Mouse (Mus musculus) gastrocnemius, postnatal 25 days (tissue): ENCODE measurements around the gene Scgb1a1. TPM values are rescaled to one million over a fixed set of nuclear protein-coding genes. Genes with fewer than 3 reads are reported as not detected.
A peak's percentile ranks its signal among the peaks of the same experiment; 100 is the strongest.
"Not testable (repeated sequence)": the region's sequence is repeated elsewhere in the genome, so short reads cannot be mapped to it uniquely, and the experiment has no call there.

Source experiments
- DNase-seq: peaks from one replicate; pipeline ENCODE4 v3.0.0; 2022
- total RNA-seq, 2 experiments: library from RNA; stranded (reverse); gene quantifications; 1 replicate in 1 of 2; 2 replicates in 1 of 2; pipeline ENCODE4 v1.2.3; 2021

Gene Scgb1a1
- total RNA-seq, 2 experiments from 2014 or later: not detected

GRCm38 (mm10) chr19:9065621-9066561 lies 21.9 kb downstream of the Scgb1a1 start:
- no peak for DNase-seq

DNA sequence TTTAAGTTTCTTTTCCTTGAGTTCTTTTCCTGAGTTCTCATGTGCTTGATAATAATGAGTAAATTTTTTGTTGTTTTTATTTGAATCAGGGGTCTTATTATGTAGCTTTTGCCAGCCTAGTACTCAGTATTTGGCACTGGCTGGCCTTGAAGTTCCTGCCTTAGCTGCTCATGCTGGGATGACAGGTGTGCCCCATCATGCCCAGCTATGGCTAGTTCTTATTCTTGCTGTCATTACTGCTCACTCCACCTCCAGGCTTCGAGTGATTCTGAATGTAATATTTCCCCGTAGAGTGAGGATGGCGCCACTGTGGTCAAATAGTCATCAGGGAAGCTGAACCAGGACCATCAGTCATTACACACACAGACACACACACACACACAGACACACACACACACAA lies 23.9 kb downstream of the Scgb1a1 start:
- no peak for DNase-seq

DNA sequence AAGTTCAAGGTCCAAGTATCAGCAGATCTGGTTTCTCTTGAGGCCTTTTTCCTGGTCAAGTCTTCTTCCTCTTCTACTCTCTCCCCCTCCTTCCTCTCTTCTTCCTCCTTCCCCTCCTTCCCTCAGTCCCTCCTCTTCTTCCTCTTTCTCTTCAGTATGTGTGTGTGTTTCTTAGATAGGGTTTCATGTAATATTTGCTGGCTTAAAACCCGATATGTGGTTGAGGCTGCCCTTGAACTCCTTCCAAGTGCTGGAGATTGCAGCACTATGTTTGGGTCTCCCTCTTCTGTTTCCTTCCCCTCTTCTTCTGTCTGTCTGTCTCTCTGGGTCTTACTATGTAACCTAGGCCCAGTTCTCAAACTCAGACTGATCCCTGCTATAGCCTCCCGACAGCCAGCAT lies 24.9 kb downstream of the Scgb1a1 start:
- no peak for DNase-seq

DNA sequence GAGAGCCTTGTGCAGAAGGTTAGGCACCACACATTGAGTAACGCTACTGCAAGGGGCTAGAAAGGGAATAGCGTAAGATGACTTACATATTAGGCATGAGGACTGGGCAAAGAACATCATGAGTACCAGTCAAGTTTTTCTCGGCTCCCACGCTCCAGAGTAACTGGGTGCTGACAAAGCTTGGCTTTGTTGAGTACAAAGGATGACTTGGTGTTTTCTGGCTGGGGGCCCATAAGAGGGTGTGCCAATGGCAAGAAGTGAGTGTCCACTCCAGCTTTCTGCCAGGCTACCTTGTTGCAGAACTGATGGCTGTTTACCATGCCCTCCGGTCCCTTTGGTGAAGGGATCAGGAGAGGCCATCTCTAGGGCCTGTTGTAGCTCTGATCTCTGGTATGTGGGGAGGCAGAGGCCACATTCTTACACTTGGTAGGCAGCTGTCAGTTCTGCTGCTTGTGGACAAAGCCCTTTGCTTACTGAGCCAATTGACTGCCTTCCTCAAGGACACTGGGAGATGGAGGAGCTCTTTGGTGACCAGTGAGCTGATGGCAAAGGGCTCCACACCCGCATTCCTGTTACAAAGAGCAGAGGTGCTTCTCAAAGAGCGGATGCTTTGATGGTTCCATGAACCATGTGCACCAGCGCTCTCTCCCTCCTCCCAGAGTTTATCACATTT lies 26.4 kb downstream of the Scgb1a1 start:
- DNase-seq: no peak

DNA sequence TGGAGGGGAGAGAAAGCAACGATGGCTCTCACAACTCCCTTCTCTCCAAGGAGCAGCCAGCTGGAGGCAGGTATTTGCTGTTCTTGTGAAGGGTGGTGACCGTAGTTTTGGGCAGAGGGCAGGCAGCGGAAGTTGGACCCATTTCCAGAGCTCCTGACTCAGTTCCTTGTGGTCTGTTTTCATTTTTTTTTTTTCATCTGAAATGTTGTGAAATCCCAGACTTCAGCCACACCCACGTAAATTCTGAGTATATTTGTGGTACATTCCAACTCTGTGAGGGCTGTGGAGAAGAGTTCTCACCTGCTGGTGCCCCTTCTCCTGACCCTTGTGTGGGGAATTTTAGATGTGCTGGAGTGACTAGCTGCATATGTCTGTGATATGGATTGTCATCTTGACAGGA lies 27.7 kb downstream of the Scgb1a1 start:
- DNase-seq: no peak

DNA sequence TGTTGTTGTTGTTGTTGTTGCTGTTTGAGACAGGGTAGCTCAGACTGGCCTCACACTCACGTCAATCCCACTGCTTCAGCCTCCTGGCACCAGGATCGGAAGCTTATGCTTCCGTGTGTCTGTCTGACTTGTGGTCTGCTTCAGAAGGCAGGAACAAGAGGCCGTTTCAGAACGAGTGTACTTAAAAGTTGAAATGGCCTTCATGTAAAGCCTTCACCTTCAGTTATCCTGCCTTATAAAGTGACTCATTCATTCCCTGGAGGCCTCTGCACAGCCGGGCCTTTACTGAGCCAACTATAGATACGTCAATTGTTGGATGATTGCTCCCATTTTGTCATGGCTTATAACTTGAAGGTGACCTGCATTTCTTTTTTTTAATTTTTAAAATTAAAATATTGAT lies 28.4 kb downstream of the Scgb1a1 start:
- no peak for DNase-seq

- no peak for DNase-seq
These were observed 28.8 kb downstream of the Scgb1a1 start for GRCm38 (mm10) chr19:9058944-9059343.

- no peak for DNase-seq
These were observed 29.4 kb downstream of the Scgb1a1 start for GRCm38 (mm10) chr19:9058331-9058884.

DNA sequence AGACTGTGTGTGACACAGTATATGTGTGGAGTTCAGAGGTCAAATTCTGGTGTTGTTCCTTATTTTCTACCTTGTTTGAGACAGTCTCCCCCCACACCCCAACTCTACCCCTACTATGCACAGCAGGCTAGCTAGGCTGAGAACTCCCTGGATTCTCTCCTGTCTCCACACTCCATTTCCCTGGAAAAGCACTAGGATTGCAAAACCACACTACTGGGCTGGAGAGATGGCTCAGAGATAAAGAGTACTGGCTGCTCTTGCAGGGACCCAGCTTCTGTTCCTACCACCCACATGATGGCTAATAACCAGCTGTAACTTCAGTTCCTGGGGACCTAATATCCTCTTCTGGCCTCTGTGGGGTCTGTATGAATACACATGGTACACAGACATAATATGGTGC lies 30.1 kb downstream of the Scgb1a1 start:
- DNase-seq: no peak

DNA sequence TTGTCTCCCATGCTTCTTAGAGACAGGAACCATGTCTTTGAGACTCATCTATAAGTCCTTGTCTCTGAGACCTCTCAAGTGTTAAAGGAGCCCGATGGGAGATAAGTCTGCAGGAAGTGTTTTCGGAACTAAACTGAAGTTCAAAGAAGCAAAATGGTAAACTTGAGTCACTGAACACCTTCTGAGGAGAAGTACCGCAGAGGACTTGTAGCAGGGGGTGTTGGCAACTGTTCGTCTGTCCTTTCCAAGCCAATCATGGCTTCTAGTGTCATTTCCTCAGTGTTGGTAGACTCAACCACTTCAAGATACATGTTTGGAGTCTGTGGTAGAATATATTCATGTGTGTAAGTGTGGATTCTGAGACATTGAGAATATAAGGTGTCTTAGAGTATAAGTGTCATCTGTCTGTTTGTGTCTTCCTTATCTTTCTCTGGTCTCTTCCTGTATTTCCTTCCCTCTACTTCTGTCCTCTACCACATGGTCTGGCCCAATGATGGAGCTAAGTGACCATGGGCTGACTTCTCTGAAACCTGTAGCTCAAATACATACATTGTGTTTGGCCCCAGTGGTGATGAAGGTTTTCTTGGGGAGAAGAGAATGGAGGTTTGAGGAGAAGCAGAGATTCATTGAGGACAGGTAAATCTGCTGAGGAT lies 31.9 kb downstream of the Scgb1a1 start:
- DNase-seq: no peak

GRCm38 (mm10) chr19:9055153-9055552 lies 32.6 kb downstream of the Scgb1a1 start:
- no peak for DNase-seq

DNA sequence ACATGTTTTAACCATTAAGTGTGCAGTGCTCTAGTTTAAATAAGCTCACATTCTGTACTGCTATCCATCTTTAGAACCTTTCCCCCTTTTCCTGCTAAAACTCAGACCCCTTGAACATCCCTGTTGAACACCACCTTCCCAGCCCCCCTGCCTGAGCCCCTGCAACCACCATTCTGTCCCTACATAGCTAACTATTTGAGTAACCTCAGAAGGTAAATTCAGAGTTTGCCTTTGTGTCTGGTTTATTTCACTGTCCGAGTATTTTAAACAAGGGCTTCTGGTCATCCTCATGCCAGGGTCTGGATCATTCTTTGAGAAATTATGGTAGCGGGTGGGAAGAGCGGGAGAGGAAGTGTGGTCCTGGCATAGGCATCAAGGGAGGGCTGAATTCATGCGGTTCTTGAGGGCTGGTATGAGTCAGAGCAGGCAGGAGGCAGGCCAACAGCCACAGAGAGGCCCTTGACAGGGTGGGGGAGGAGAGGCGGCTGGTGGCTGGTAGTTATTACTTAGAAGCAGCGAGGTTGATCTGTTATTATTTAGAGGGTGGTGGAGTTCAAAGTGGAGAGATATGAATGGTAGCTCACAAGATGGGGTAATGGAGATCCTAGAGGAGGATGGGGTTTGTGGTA lies 34.8 kb downstream of the Scgb1a1 start:
- DNase-seq: peak; percentile 30

DNA sequence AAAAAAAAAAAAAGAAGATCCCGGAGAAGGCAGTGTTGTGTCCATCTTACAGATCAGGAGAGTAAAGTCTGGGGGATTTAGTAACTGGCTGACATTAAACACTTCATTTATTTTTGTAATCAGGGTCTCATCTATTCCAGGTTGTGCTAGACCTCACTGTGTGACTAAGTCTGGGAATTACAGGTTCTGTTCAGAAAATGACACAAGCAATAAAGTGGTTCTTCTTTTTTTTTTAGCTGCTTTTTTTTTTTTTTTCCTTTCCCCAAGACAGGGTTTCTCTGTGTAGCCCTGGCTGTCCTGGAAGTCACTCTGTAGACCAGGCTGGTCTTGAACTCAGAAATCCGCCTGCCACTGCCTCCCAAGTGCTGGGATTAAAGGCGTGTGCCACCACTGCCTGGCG lies 35.8 kb downstream of the Scgb1a1 start:
- not testable (repeated sequence) for DNase-seq

DNA sequence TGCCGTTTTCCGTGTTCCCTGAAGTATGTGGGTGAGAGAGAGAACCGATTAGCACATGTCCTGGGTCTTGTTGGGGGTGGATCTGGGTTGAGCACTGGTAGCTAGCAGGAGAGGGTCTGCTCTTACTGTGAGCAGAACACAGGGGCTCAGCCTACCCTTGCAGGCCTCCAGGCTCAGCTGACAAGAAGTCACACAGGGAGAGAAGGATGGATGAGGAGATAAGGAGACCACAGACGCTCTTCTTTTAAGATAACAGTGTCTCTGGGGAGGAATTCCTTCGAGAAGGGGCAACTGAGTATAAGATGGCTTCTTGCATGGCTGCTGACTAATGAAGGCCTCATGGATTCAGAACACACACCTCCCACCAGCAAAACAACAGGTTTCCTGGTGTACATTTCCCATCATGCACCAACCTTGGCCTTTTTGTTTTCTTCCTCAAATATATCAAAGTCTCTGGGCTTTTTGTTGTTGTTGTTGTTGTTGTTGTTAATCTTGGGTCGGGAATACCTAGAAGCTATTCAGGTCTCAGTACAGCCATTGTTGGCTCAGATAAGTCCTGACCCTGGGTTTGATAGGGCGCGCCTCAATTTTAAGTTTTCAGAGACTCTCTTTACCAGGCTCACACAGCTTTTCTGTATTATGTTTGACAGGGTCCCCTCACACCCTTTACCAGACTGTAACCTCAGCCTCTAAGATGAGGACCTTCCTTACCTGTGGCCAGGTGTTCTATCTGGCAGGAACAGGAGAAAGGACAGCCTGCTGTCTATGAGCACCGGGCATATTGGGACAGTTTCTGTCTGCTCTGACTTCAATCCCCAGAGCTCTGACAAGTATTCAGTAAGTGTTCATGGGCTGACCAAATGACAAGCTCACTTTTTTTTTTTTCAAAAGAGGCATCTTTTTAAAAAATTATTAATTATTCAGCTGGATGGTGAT lies 37.2 kb downstream of the Scgb1a1 start:
- no peak for DNase-seq

DNA sequence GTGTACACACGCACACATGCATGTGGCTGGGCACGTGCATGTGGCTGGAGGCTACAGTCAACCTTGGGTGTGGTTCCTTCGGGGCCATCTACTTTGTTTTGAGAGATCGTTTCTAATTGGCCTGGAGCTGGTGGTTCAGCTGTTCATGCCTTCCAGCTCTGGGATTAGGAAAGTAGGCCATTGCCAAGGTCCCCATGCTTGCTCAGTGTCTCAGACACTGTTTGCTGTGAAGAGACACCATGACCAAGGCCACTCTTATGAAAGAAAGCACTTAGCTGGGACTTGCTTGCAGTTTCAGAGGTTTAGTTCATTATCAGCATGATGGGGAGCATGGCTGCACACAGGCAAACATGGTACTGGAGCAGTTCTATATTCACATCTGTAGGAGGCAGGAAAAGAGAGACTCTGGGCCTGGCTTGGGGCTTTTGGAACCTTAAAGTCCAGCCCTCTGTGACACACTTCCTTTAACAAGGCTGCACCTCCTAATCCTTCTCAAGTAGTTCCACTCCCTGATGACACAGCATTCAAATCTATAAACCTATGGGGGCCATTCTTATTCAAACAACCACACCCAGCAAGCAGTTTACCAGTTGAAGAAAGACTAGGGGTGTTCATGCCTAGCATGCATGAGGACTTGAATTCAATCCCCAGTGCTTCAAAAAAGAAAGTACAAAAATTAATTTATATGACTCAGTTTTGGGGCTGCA lies 38.6 kb downstream of the Scgb1a1 start:
- no peak for DNase-seq

DNA sequence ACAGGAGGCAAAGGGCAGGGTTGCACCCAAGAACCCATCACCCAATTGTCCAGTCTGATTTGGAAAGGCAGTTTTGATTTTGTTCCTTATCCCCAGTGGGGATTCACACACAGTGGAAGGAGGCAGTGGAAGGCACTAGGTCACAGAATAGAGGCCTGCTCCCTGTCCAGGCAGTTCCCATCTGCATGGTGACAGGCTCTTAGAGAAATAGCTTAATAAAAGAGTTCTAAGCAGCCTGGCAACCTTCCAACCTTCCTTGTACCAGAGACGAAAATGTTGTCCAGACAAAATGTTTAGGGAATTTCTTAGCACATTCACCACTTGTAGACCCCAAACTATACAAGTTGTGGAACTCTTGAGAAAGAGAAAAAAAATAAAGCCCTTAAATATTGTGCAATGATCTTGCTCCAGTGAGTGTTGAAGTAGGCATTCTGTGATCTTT lies 39.8 kb downstream of the Scgb1a1 start:
- DNase-seq: no peak

DNA sequence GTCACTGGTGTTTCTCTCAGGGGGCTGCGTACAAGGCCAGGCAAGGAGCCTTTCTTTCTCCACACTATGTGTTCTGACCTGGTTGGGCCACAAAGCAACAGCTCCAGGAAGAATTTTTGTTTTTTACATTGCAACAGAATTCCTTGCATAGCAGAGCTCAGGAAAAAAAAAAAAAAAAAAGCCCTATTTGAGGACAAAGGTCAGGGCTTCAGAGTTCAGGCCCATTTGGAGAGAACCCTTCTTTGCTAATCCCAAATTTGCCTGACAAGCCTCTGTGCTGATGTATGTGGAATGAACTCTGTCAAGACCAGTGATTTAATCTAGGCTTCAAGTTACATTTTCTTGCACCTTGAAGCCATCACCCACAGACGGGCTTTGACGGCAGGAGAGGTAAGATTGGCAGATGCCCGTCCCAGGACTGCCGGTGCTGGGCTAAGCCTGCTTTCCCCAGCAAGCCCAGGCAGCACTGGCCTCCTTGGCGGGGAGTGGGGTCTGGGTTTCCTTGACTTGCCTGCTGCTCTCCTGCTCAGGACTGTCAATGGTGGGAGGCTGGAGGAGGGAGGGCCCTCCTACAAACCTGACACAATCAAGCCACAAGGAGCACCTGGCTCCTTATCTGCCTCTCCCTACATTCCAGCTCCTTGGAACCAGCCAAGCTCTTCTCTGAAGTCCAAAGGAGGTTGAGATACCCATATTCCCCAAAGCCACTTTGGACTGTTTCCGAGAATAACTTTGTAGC lies 40.4 kb downstream of the Scgb1a1 start:
- DNase-seq: no peak

GRCm38 (mm10) chr19:9044291-9044690 lies 43.5 kb downstream of the Scgb1a1 start:
- DNase-seq: no peak

- DNase-seq: no peak
These were observed 44.6 kb downstream of the Scgb1a1 start for GRCm38 (mm10) chr19:9043123-9043522.

- DNase-seq: no peak
These were observed 46.7 kb downstream of the Scgb1a1 start for GRCm38 (mm10) chr19:9041074-9041473.
